Mouse (Mus musculus) liver, embryonic 13.5 days (tissue): ENCODE data around the gene Inava. TPM values are rescaled to one million over a fixed set of nuclear protein-coding genes. Genes with fewer than 3 reads are reported as not detected.

Source experiments
- ATAC-seq: fragments of 200-750 bp; cut with Nextera tagmentation; 2 replicates; pipeline ENCODE4 v1.8.0; 2017; ENCODE audit warnings: low read depth, mild to moderate bottlenecking, moderate number of reproducible peaks, moderate library complexity
- DNase-seq: peaks from one replicate; pipeline ENCODE4 v3.0.0; 2022
- H3K27ac ChIP-seq: fragments of 300-500 bp; sonication (generic); 2 replicates; pipeline ENCODE4 v1.5.1; 2015; ENCODE audit warnings: moderate library complexity, mild to moderate bottlenecking, inconsistent platforms
- H3K27me3 ChIP-seq: fragments of 300-500 bp; sonication (generic); 2 replicates; pipeline ENCODE4 v1.6.1; 2015; ENCODE audit warnings: mild to moderate bottlenecking, inconsistent platforms
- H3K36me3 ChIP-seq: fragments of 300-500 bp; sonication (generic); 2 replicates; pipeline ENCODE4 v1.6.1; 2015; ENCODE audit warnings: mild to moderate bottlenecking, inconsistent platforms
- H3K4me1 ChIP-seq: fragments of 300-500 bp; sonication (generic); replicated peaks from 2 replicates; pipeline ENCODE4 v1.6.1; 2015; ENCODE audit warnings: inconsistent platforms
- H3K4me2 ChIP-seq: fragments of 300-500 bp; sonication (generic); 2 replicates; pipeline ENCODE4 v1.6.1; 2015; ENCODE audit warnings: inconsistent platforms, mild to moderate bottlenecking, moderate library complexity
- H3K4me3 ChIP-seq: fragments of 300-500 bp; sonication (generic); replicated peaks from 2 replicates; pipeline ENCODE4 v1.5.1; 2015; ENCODE audit warnings: mild to moderate bottlenecking, inconsistent platforms
- H3K9ac ChIP-seq: fragments of 300-500 bp; sonication (generic); 2 replicates; pipeline ENCODE4 v1.6.1; 2015; ENCODE audit warnings: mild to moderate bottlenecking, inconsistent platforms
- H3K9me3 ChIP-seq: fragments of 300-500 bp; sonication (generic); replicated peaks from 2 replicates; pipeline ENCODE4 v1.6.1; 2016; ENCODE audit warnings: inconsistent platforms
- WGBS: fragments of 180-500 bp; shearing (Covaris S2); methylation state at CpG from one replicate; pipeline ENCODE4 v1.1.7; 2015; ENCODE audit not compliant: insufficient replicate concordance; 5-methylcytosine and 5-hydroxymethylcytosine counted together
- polyA plus RNA-seq: library from polyadenylated mRNA; unstranded; fragments of >200 nt; fragmentation: Nextera tagmentation; extraction: Ambion mirVana; gene quantifications from 2 replicates; pipeline ENCODE4 v1.2.1, GENCODE M21; 2015

The Inava gene
- polyA plus RNA-seq, 1 experiment from 2014 or later = 0.22 TPM

DNA sequence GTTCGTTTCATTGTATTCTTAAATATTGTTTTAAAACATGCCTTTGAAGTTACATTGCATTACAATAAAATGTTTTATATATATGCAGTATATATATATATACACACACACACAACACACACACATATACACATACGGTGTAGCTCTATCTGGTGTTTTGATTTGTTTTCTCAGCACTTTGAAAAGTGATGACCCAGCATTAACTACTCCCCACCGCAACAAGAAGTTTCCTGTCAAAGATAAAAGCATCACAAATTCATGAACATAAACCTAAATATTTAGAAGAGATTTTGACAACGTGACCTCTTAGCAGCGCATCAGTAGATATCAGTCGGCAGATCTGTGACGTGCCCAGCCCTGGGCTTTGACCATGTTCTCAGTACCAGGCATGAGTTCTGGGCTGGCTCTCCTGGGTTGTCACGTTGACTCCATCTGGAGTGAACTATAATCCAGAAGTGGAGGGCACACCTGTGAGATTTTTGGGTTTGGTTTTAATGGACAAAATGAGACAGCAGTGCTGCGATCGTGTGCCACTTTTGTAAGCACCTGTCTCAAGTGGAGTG is 20.5 kb upstream of the Inava start:
- ATAC-seq = no peak
- no peaks in the 10 kb centered on the region for H3K9me3 ChIP-seq
- no peak overlapping the region for H3K27ac ChIP-seq
- no peak overlapping the region for H3K4me2 ChIP-seq
- no peak overlapping the region for H3K4me3 ChIP-seq
- 61% methylated on average over 10 of the region's 10 CpGs for WGBS
- no peak overlapping the region for H3K9ac ChIP-seq
- DNase-seq = no peak
- H3K27me3 ChIP-seq = peaks cover 49% of the 10 kb centered on the region
- no peaks in the 10 kb centered on the region for H3K36me3 ChIP-seq
- H3K4me1 ChIP-seq = peaks cover 6% of the 10 kb centered on the region; the same call in 1 of the 2 replicates

DNA sequence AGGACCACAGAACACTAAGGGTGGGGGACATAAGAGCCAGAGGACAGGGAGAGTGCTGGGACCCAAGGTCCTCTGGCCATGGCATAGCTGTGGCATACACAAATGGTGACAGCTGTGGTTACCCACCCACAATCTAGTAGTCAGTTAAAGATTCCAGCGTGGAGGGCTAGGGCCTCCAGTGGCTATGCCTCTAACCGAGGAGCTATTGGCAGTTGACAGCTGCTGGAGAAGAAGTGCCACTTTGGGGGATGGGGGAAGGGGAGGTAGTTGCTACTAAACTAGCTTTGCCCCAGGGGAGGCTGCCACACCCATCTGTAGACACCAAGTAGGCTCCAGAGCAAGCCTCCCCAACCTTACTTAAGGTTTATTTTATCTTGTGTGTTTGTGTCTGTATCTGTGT is 19.4 kb upstream of the Inava start:
- no peak overlapping the region for H3K9ac ChIP-seq
- peaks cover 38% of the 10 kb centered on the region for H3K27me3 ChIP-seq
- H3K4me3 ChIP-seq = no peak overlapping the region
- H3K4me2 ChIP-seq = no peak overlapping the region
- no peaks in the 10 kb centered on the region for H3K36me3 ChIP-seq
- DNase-seq = no peak
- 10% methylated on average over 2 of the region's 2 CpGs for WGBS
- 0 out of 2 replicates have a peak, but pooled peaks cover 5% of the 10 kb centered on the region for H3K4me1 ChIP-seq
- ATAC-seq = no peak
- no peak overlapping the region for H3K27ac ChIP-seq
- H3K9me3 ChIP-seq = no peaks in the 10 kb centered on the region

DNA sequence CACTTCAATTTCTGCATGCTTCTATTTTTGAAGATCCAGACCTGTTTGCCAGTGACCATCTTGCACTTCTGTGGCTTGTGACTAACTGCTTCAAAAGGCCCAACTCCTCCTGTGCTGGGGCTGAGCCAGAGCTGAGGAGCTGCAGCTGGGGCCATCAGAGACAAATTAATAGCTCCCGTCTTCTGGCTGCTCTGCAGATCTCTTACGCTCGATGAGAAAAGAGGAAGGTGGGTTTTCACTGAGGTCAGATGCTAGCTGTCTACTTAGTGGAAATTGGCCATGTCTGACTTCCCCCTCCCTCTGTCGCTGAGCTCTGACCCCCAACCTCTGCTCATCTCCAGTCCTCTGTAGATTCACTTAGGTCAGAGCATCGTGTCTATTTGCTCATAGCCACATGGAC is 15.6 kb upstream of the Inava start:
- H3K36me3 ChIP-seq = no peaks in the 10 kb centered on the region
- 0 out of 2 replicates have a peak, but pooled peaks cover 4% of the 10 kb centered on the region for H3K27me3 ChIP-seq
- no peaks in the 10 kb centered on the region for H3K4me1 ChIP-seq
- DNase-seq = no peak
- no peak overlapping the region for H3K4me3 ChIP-seq
- no peak for ATAC-seq
- 25% methylated on average over 5 of the region's 5 CpGs for WGBS
- H3K27ac ChIP-seq = no peak overlapping the region
- H3K9ac ChIP-seq = no peak overlapping the region
- no peaks in the 10 kb centered on the region for H3K9me3 ChIP-seq
- H3K4me2 ChIP-seq = no peak overlapping the region

DNA sequence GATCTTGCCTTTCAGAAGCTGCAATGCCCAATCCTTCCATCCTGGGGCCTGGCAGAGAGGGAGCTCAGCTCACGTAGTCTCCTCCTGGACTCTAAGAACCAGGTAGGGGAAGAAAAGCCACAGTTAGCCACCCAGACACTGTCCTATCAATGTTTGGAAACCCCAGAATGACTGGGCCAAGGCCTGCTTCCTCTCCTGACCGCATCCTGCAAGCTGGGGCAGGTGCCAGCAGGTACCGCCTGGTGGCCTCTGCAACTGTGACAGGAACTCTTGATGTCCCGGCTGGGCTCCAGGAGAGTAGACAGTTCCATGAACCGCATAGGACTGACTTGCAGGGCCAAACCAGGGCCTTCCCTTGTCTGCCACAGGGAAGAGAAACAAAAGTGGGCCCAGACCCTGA is 13.3 kb upstream of the Inava start:
- Histone ChIP-seq H3K36me3 (no peaks in the 10 kb centered on the region), H3K4me2 (no peak overlapping the region), H3K27ac (no peak overlapping the region), H3K9ac (no peak overlapping the region), H3K9me3 (no peaks in the 10 kb centered on the region), H3K4me1 (no peaks in the 10 kb centered on the region), H3K4me3 (no peak overlapping the region), H3K27me3 (0 out of 2 replicates have a peak, but pooled peaks cover 3% of the 10 kb centered on the region)
- ATAC-seq (no peak), DNase-seq (no peak)
- WGBS = 59% methylated on average over 5 of the region's 5 CpGs

DNA sequence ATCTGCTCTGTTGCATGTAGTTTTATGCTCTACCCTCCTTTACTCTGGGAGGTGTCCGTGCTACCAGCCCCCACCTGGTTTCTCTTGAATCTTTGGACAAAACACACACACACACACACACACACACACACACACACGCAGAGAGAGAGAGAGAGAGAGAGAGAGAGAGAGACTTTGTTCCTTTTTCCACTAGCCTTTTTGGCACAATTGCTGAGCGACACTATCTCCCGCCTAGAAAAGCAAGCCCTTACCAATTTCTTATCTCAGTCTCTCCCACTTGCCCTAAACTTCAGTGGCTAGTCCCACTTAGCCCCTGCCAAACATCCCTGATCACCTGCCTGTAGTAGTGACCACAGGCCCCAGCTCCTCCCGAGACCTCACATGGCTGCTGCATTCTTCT is 10.4 kb upstream of the Inava start:
- Histone ChIP-seq H3K27me3 (peaks cover 8% of the 10 kb centered on the region; the same call in 1 of the 2 replicates), H3K27ac (no peak overlapping the region), H3K4me1 (no peaks in the 10 kb centered on the region), H3K36me3 (no peaks in the 10 kb centered on the region), H3K4me3 (no peak overlapping the region), H3K4me2 (no peak overlapping the region), H3K9ac (no peak overlapping the region), H3K9me3 (no peaks in the 10 kb centered on the region)
- ATAC-seq = no peak
- DNase-seq = no peak
- WGBS = 55% methylated on average over 4 of the region's 5 CpGs

DNA sequence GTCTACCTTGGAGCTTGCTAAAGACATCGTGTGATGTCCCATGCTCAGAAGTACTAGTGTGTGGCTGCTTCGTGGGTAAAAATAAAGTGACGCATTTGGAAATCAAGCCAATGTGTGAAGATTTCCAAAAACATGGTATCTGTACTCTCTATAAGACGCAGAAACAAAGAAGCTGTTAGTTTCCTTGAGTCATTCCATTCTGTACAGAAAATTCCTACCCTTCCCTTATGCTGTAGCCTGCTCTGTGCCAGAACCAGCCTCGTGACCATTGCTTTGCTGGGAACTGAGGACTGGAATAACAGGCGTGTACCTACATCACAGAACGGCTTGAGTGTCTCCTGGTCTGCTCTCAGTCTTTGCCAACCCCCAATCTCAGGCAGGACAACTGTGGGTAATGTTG is 7.7 kb upstream of the Inava start:
- 68% methylated on average over 7 of the region's 7 CpGs for WGBS
- ATAC-seq (no peak), DNase-seq (no peak)

DNA sequence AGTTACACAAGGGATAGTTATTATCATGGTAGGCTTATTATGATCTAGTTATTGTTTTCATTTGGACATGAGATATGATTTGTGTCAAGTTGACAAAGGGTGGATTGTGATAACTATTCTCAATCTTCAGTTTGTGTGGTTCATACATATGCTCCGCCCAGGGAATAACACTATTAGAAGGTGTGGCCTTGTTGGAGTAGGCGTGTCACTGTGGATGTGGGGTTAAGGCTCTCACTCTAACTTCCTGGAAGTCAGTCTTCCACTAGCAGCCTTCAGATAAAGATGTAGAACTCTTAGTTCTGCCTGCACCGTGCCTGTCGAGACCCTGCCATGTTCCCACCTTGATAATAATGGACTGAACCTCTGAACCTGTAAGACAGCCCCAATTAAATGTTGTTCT is 4.4 kb upstream of the Inava start:
- Histone ChIP-seq H3K9me3 (no peaks in the 10 kb centered on the region), H3K4me3 (no peak overlapping the region), H3K27ac (no peak overlapping the region), H3K27me3 (peaks cover 43% of the 10 kb centered on the region), H3K36me3 (no peaks in the 10 kb centered on the region), H3K4me2 (no peak overlapping the region), H3K4me1 (peaks cover 12% of the 10 kb centered on the region), H3K9ac (no peak overlapping the region)
- no peak for DNase-seq
- no peak for ATAC-seq
- WGBS = 53% methylated on average over 4 of the region's 4 CpGs

More for the DNA sequence above, 7.7 kb upstream of the Inava start:
- Histone ChIP-seq H3K27ac (no peak overlapping the region), H3K9ac (no peak overlapping the region), H3K27me3 (peaks cover 14% of the 10 kb centered on the region; the same call in 1 of the 2 replicates), H3K4me2 (no peak overlapping the region), H3K4me1 (no peaks in the 10 kb centered on the region), H3K9me3 (no peaks in the 10 kb centered on the region), H3K36me3 (no peaks in the 10 kb centered on the region), H3K4me3 (no peak overlapping the region)

DNA sequence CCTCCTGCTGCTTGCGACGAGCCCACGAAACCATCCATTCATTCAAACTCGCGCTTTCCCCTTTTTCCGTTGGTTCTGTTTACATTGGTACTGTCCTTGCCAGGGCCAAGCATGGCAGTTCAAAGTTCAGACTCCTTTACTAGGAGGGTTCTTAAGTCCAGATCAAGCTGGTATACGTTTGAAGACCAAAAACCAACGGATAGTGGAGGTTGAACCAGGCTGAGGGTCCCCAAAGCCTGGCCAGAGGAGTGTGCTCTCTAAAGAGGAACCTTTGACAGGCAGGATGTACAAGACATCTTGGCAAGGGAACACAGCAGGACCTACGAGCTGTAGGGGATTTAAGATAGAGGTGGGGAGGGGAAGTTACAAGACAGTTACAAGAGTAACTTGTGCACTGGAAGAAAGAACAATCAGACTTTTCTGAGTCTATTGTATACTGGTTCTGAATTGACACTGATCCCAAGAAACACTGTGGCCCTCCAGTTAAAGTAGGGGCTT is 580 bp upstream of the Inava start:
- H3K27me3 ChIP-seq = peaks cover 77% of the 10 kb centered on the region
- no peaks in the 10 kb centered on the region for H3K9me3 ChIP-seq
- no peak for DNase-seq
- peak overlapping the region; percentile 62 for H3K4me3 ChIP-seq
- peak overlapping the region; percentile 75 for H3K4me2 ChIP-seq
- WGBS = 2% methylated on average over 9 of the region's 9 CpGs
- peak overlapping the region; percentile 57 for H3K9ac ChIP-seq
- peaks cover 26% of the 10 kb centered on the region for H3K4me1 ChIP-seq
- no peak for ATAC-seq
- no peaks in the 10 kb centered on the region for H3K36me3 ChIP-seq
- H3K27ac ChIP-seq = no peak overlapping the region

DNA sequence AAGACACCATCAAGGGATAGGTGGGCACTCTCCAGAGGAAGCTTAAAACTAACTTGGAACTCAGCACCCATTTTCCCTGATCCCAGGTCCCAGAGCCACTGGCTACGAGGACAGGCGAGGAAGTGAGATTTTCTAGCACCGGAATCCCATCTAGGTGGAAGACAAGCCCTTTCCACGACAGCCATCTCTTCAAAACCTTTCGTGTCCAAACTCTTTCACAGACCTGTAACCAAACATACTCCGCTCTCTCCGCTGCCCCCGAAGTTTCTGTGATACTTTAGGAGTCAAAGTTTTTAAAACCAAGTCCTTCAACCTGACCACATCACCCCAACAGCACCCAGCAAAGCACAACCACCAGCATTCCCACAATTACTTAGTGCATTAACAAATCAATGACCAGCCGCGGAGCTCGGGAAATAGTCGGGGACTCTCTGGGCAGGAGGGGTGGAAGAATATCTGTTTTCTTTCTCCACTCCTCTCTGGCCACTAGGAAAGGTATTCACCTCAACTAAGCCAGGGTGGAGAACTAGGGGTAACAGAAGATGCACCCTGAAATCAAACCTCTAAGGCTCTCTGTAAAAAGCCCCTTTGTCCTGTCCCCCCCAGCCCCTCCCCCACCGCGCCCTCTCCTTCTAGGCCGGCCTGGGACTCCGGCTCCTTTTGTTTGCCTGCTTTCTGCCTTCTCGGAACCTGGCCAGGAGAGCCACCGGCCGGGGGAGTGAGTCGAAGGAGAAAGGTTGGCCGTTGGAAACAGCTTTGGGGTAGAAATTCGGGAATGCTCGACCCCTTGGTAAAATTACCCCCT is 876 bp downstream of the Inava start:
- DNase-seq (no peak), ATAC-seq (no peak)
- peaks cover 84% of the 10 kb centered on the region for H3K27me3 ChIP-seq
- peak overlapping the region; percentile 62 for H3K4me3 ChIP-seq
- H3K9ac ChIP-seq = no peak overlapping the region
- peak overlapping the region; percentile 75 for H3K4me2 ChIP-seq
- no peaks in the 10 kb centered on the region for H3K36me3 ChIP-seq
- 5% methylated on average over 23 of the region's 23 CpGs for WGBS
- H3K27ac ChIP-seq = no peak overlapping the region
- H3K4me1 ChIP-seq = peaks cover 39% of the 10 kb centered on the region
- no peaks in the 10 kb centered on the region for H3K9me3 ChIP-seq

DNA sequence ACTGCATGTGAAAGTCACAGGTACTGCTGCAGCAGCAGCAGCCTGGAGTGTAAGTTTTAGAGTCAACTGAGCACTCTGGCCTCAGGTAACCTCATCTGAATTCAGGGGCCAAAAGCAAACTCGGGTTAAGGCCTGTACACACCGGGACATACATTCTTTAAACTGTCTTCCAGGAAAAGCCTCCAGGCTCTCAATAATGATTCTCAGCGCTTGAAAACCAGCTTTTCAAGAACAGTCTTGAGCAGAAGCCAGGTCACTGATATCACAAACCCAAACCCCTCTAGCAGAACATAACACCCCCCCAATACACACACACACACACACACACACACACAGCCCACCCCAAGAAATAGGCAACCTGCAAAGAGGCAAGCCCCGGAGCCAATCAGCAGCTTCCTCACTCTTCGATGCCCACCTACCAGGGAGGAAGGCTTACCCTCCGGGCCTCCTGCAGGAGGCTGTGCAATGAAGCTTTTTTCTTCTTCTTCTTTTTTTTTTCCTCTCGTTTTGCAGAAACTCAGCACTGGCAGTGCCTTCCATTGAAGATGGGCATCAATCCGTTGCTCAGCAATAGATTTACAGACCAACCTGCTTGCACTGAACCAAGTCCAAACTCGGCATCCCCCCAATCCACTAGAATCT is 1.7 kb downstream of the Inava start:
- H3K4me1 ChIP-seq = peaks cover 47% of the 10 kb centered on the region
- no peak for DNase-seq
- no peak overlapping the region for H3K27ac ChIP-seq
- H3K9me3 ChIP-seq = no peaks in the 10 kb centered on the region
- H3K9ac ChIP-seq = no peak overlapping the region
- no peaks in the 10 kb centered on the region for H3K36me3 ChIP-seq
- H3K4me3 ChIP-seq = no peak overlapping the region
- H3K27me3 ChIP-seq = peaks cover 85% of the 10 kb centered on the region
- H3K4me2 ChIP-seq = no peak overlapping the region
- 6% methylated on average over 9 of the region's 9 CpGs for WGBS
- ATAC-seq = no peak

DNA sequence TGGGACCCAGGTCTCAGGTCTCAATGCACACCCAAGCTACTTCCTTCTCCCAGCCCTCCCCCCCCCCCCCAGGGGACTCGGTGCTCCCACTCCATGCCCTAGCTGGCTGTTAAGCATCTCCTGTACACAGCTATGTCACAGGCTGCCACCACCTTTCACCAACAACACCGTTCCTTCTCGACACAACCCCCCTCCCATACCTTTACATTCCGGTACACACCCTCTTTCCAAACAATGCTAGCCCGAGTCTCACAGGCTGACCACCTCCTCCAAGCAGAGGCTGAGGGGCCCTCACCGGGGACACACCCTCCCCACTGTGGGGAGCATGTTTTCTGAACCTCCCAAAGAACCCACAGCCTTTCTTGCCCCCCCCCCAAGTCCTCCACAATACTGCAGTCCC is 2.5 kb downstream of the Inava start:
- H3K4me2 ChIP-seq = no peak overlapping the region
- peaks cover 80% of the 10 kb centered on the region for H3K27me3 ChIP-seq
- ATAC-seq (no peak), DNase-seq (no peak)
- no peak overlapping the region for H3K4me3 ChIP-seq
- H3K4me1 ChIP-seq = peaks cover 47% of the 10 kb centered on the region
- H3K27ac ChIP-seq = no peak overlapping the region
- no peak overlapping the region for H3K9ac ChIP-seq
- WGBS = 11% methylated on average over 6 of the region's 6 CpGs
- no peaks in the 10 kb centered on the region for H3K36me3 ChIP-seq
- no peaks in the 10 kb centered on the region for H3K9me3 ChIP-seq
